Mouse (Mus musculus): Measurements from ENCODE around the gene 2410004B18Rik. TPM values are rescaled to one million over a fixed set of nuclear protein-coding genes. Genes with fewer than 3 reads are reported as not detected.

2410004B18Rik gene
- 19.8 TPM for polyA plus RNA-seq (2014; fragmentation: Illumina TruSeq; extraction: RNeasy Lipid Tissue Mini Kit (QIAGEN cat#74804); ENCODE audit: low read depth, low replicate concordance)

GRCm38 (mm10) chr3:145937505-145938404 is at the start of gene 2410004B18Rik:
Gene 2410004B18Rik, plus strand, starts transcription at chr3:145938014.

DNA sequence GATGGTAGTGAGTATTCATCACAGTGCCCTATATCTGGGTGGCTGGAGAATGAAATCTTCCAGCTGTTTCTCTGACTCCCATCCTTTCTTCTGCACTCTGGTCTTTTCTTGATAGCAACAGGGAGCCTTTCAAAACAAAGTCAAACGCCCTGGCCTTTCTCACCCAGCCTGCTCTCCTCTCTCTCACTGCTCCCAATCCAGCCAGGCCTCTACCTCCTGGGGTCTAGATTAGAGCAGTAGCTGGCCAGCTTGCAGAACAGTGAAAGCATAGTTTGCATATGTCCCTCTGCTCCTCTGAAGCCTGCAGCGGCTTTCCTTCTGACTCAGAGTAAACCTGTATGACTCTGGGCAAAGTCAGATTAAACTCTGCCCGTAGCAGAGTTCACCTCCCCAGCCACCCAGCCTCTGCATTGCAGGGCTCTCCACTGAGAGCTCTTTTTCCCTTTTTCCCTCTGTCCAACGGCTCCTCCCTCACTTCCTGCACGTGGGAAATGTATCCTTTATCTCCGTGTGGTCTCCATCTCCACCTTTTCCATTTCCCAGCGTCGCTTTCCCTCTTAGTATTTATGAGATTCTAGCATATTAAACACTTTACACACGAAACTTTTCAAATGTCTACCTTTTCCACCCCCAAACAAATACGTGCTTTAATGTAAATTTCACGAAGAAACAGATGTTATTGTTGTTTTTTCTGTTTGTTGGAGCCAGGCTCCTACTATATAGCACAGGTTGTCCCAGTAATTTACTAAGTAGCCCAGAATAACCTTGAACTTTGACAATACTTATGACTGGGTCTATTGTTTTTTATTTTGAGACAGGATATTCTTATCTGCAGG is 15.6 kb upstream of the 2410004B18Rik start, which contains the start of gene Bcl10:
Gene Bcl10 (plus strand): TSS at position 786 of the 836 bp plus-strand sequence.

DNA sequence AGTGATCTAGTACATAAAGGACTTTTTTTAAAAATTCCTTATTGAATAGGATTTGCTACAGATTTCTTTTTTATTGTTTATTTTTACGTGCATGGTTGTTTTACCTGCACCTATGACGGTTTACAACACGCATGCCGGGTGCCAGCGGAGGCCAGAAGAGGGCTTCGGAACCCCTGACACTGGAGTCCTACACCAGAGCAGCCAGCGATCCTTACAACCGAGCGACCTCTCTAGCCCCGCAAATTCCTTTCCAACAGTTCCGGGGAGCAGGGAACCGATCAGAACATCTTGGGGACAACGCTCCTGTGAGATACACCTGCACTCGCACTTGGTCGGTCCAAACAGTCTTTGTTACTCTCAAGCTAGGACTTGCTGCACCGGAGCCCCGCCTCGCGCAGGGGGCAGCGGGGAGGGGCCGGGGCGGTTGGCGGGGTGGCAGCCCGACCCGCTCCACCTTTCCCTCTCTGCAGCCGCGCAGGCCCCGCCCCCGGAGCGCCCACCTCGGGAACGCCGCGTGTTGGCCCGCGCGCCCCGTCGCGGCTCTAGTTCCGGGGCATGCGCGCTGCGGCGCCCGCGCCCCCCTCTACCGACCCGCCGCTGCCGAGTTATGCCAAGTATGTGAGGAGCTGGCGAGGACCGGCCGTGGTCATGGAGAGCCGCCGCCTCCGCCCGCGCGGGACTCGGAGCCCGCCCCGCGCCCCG is 49.6 kb downstream of the 2410004B18Rik start, which contains the start of gene Syde2:
Gene Syde2 (plus strand): TSS at position 603 of the 702 bp plus-strand sequence.

Other genes with a start within 250 kb of the 2410004B18Rik start
- 12.7 TPM for gene Ddah1, start 179.3 kb upstream of the 2410004B18Rik start, polyA plus RNA-seq (2014; fragmentation: Illumina TruSeq; extraction: RNeasy Lipid Tissue Mini Kit (QIAGEN cat#74804); ENCODE audit: low read depth, low replicate concordance)
- 23.9 TPM for gene Bcl10, start 15.2 kb upstream of the 2410004B18Rik start, polyA plus RNA-seq (2014; fragmentation: Illumina TruSeq; extraction: RNeasy Lipid Tissue Mini Kit (QIAGEN cat#74804); ENCODE audit: low read depth, low replicate concordance)
- gene Syde2, start 49.9 kb downstream of the 2410004B18Rik start, polyA plus RNA-seq (2014; fragmentation: Illumina TruSeq; extraction: RNeasy Lipid Tissue Mini Kit (QIAGEN cat#74804); ENCODE audit: low read depth, low replicate concordance) = 6.8 TPM
- 3.7 TPM for gene Wdr63, start 170.1 kb downstream of the 2410004B18Rik start, polyA plus RNA-seq (2014; fragmentation: Illumina TruSeq; extraction: RNeasy Lipid Tissue Mini Kit (QIAGEN cat#74804); ENCODE audit: low read depth, low replicate concordance)
- gene Mcoln3, start 179.4 kb downstream of the 2410004B18Rik start, polyA plus RNA-seq (2014; fragmentation: Illumina TruSeq; extraction: RNeasy Lipid Tissue Mini Kit (QIAGEN cat#74804); ENCODE audit: low read depth, low replicate concordance) = 11.8 TPM
- 0.66 TPM for gene Mcoln2, start 211.8 kb downstream of the 2410004B18Rik start, polyA plus RNA-seq (2014; fragmentation: Illumina TruSeq; extraction: RNeasy Lipid Tissue Mini Kit (QIAGEN cat#74804); ENCODE audit: low read depth, low replicate concordance)

All from adipose tissue, adult 10 weeks (tissue).